Mouse (Mus musculus) intestine, embryonic 16.5 days (tissue): ENCODE results near the gene Cdk14. TPM values are rescaled to one million over a fixed set of nuclear protein-coding genes. Genes with fewer than 3 reads are reported as not detected.

Source experiments
- ATAC-seq: fragments of 200-750 bp; cut with Nextera tagmentation; 2 replicates; pipeline ENCODE4 v1.8.0; 2017; ENCODE audit warnings: moderate TSS enrichment, moderate library complexity
- H3K27ac ChIP-seq: fragments of 300-500 bp; sonication (generic); 2 replicates; pipeline ENCODE4 v1.5.1; 2014; ENCODE audit warnings: mild to moderate bottlenecking, low read length
- H3K27me3 ChIP-seq: fragments of 300-500 bp; sonication (generic); replicated peaks from 2 replicates; pipeline ENCODE4 v1.6.1; 2014; ENCODE audit warnings: low read length, control low read depth, mixed read lengths; ENCODE audit not compliant: control insufficient read depth, insufficient read depth
- H3K36me3 ChIP-seq: fragments of 300-500 bp; sonication (generic); 2 replicates; pipeline ENCODE4 v1.6.1; 2014; ENCODE audit warnings: low read length, control low read depth; ENCODE audit not compliant: control insufficient read depth, insufficient read depth
- H3K4me1 ChIP-seq: fragments of 300-500 bp; sonication (generic); 2 replicates; pipeline ENCODE4 v1.6.1; 2014; ENCODE audit warnings: low read length, control low read depth, mixed read lengths; ENCODE audit not compliant: control insufficient read depth, insufficient read depth
- H3K4me2 ChIP-seq: fragments of 300-500 bp; sonication (generic); 2 replicates; pipeline ENCODE4 v1.6.1; 2014; ENCODE audit warnings: low read depth, low read length, control low read depth
- H3K4me3 ChIP-seq: fragments of 300-500 bp; sonication (generic); 2 replicates; pipeline ENCODE4 v1.5.1; 2014; ENCODE audit warnings: mild to moderate bottlenecking, low read length
- H3K9ac ChIP-seq: fragments of 300-500 bp; sonication (generic); 2 replicates; pipeline ENCODE4 v1.6.1; 2014; ENCODE audit warnings: low read depth, low read length
- H3K9me3 ChIP-seq: fragments of 300-500 bp; sonication (generic); 2 replicates; pipeline ENCODE4 v1.6.1; 2016; ENCODE audit warnings: low read length, control low read depth; ENCODE audit not compliant: control insufficient read depth
- WGBS: fragments of 180-500 bp; shearing (Covaris S2); extraction: QIAGEN DNeasy Blood & Tissue Kit; methylation state at CpG from one replicate; pipeline ENCODE4 v1.1.7; 2014; 5-methylcytosine and 5-hydroxymethylcytosine counted together
- microRNA-seq: library from miRNA; unstranded; fragments of <30 nt; microRNA quantifications from one replicate; pipeline ENCODE4, GENCODE M21; 2016
- polyA plus RNA-seq: library from polyadenylated mRNA; unstranded; fragments of >200 nt; fragmentation: Nextera tagmentation; extraction: Ambion mirVana; gene quantifications from 2 replicates; pipeline ENCODE4 v1.2.1, GENCODE M21; 2015

The Cdk14 gene
- polyA plus RNA-seq, 1 experiment from 2014 or later: 8.9 TPM

GRCm38 (mm10) chr5:4758331-4759080, 661.6 kb downstream of the Cdk14 start:
- H3K27me3 ChIP-seq: no peaks in the 10 kb centered on the region
- peak overlapping the region; percentile 95 for H3K4me2 ChIP-seq
- WGBS: under 1% methylated on average over 23 of the region's 23 CpGs
- peak overlapping the region; percentile 92 for H3K9ac ChIP-seq
- H3K27ac ChIP-seq: peak overlapping the region; percentile 97
- ATAC-seq: peak; percentile 63
- H3K36me3 ChIP-seq: no peaks in the 10 kb centered on the region
- no peaks in the 10 kb centered on the region for H3K9me3 ChIP-seq
- peak overlapping the region; percentile 89 for H3K4me3 ChIP-seq
- peaks cover 5% of the 10 kb centered on the region; the same call in 1 of the 2 replicates for H3K4me1 ChIP-seq

- under 1% methylated on average over 33 of the region's 33 CpGs for WGBS
- peak within 1 kb of the TSS; percentile 89 for H3K4me3 ChIP-seq
- peak within 1 kb of the TSS; percentile 97 for H3K27ac ChIP-seq
- peak; percentile 92 for ATAC-seq
- peaks cover 5% of the 10 kb centered on the region; the same call in 1 of the 2 replicates for H3K4me1 ChIP-seq
- H3K27me3 ChIP-seq: no peaks in the 10 kb centered on the region
- peak within 1 kb of the TSS; percentile 92 for H3K9ac ChIP-seq
- peak within 1 kb of the TSS; percentile 95 for H3K4me2 ChIP-seq
- no peaks in the 10 kb centered on the region for H3K9me3 ChIP-seq
- no peaks in the 10 kb centered on the region for H3K36me3 ChIP-seq
These were observed 662.2 kb downstream of the Cdk14 start, which contains the start of gene Fzd1 for GRCm38 (mm10) chr5:4757902-4758301. Gene Fzd1, minus strand, starts transcription at chr5:4758035.

GRCm38 (mm10) chr5:4756871-4757711, 663.0 kb downstream of the Cdk14 start:
- peak; percentile 73 for ATAC-seq
- H3K4me1 ChIP-seq: peaks cover 5% of the 10 kb centered on the region; the same call in 1 of the 2 replicates
- H3K27me3 ChIP-seq: no peaks in the 10 kb centered on the region
- H3K9ac ChIP-seq: peak overlapping the region; percentile 92
- H3K9me3 ChIP-seq: no peaks in the 10 kb centered on the region
- H3K36me3 ChIP-seq: no peaks in the 10 kb centered on the region
- peak overlapping the region; percentile 89 for H3K4me3 ChIP-seq
- under 1% methylated on average over 77 of the region's 80 CpGs for WGBS
- peak overlapping the region; percentile 95 for H3K4me2 ChIP-seq
- H3K27ac ChIP-seq: peak overlapping the region; percentile 97

GRCm38 (mm10) chr5:4756001-4756681, 664.0 kb downstream of the Cdk14 start:
- Histone ChIP-seq H3K4me1 (peaks cover 5% of the 10 kb centered on the region; the same call in 1 of the 2 replicates), H3K36me3 (no peaks in the 10 kb centered on the region), H3K9ac (peak overlapping the region; percentile 92), H3K4me2 (peak overlapping the region; percentile 95), H3K4me3 (peak overlapping the region; percentile 89), H3K27me3 (no peaks in the 10 kb centered on the region), H3K9me3 (no peaks in the 10 kb centered on the region), H3K27ac (peak overlapping the region; percentile 97; the same call in 1 of the 2 replicates)
- peak; percentile 19 for ATAC-seq
- 6% methylated on average over 43 of the region's 43 CpGs for WGBS

- Histone ChIP-seq H3K4me2 (peak overlapping the region; percentile 95), H3K4me1 (peaks cover 5% of the 10 kb centered on the region; the same call in 1 of the 2 replicates), H3K36me3 (no peaks in the 10 kb centered on the region), H3K27ac (peak overlapping the region; percentile 57; the same call in 1 of the 2 replicates), H3K9ac (peak overlapping the region; percentile 92), H3K4me3 (peak overlapping the region; percentile 89), H3K27me3 (no peaks in the 10 kb centered on the region), H3K9me3 (no peaks in the 10 kb centered on the region)
- WGBS: 36% methylated on average over 11 of the region's 11 CpGs
- no peak for ATAC-seq
These were observed 664.8 kb downstream of the Cdk14 start for GRCm38 (mm10) chr5:4755326-4755725.

GRCm38 (mm10) chr5:4754701-4755281, 665.3 kb downstream of the Cdk14 start:
- H3K36me3 ChIP-seq: no peaks in the 10 kb centered on the region
- peak overlapping the region; percentile 89 for H3K4me3 ChIP-seq
- H3K27me3 ChIP-seq: no peaks in the 10 kb centered on the region
- H3K4me1 ChIP-seq: peaks cover 5% of the 10 kb centered on the region; the same call in 1 of the 2 replicates
- H3K9ac ChIP-seq: peak overlapping the region; percentile 48; the same call in 1 of the 2 replicates
- no peak overlapping the region for H3K27ac ChIP-seq
- ATAC-seq: no peak
- 26% methylated on average over 9 of the region's 9 CpGs for WGBS
- peak overlapping the region; percentile 95 for H3K4me2 ChIP-seq
- H3K9me3 ChIP-seq: no peaks in the 10 kb centered on the region

Small RNA genes lying within 50 kb of the gene (microRNA-seq; reads per million reads assigned to microRNA genes)
- gene Gm25037 (not detected), gene Gm44483 (not detected)

Other genes with a start within 250 kb of the Cdk14 start
- gene 1700015F17Rik, start 58.8 kb upstream of the Cdk14 start, polyA plus RNA-seq: not detected in 2 replicates
- gene Cldn12, start 94.6 kb upstream of the Cdk14 start, polyA plus RNA-seq: 27.3 and 27.6 TPM in 2 replicates
- gene Gtpbp10, start 139.2 kb upstream of the Cdk14 start, polyA plus RNA-seq: 24.9 and 26.1 TPM in 2 replicates
- 1.5 TPM in 2 replicates for gene Gm8773, start 153.5 kb upstream of the Cdk14 start, polyA plus RNA-seq
- 0.94 and 1.0 TPM in 2 replicates for gene Cfap69, start 243.9 kb upstream of the Cdk14 start, polyA plus RNA-seq